Mouse (Mus musculus): Measurements from ENCODE around the gene Numb. TPM values are rescaled to one million over a fixed set of nuclear protein-coding genes. Genes with fewer than 3 reads are reported as not detected.
A peak's percentile ranks its signal among the peaks of the same experiment; 100 is the strongest.
"Not testable (repeated sequence)": the region's sequence is repeated elsewhere in the genome, so short reads cannot be mapped to it uniquely, and the experiment has no call there.

Gene Numb
- total RNA-seq (2022) = 10 to 100 TPM; 42.0 to 62.1 (median 55.7) TPM

DNA sequence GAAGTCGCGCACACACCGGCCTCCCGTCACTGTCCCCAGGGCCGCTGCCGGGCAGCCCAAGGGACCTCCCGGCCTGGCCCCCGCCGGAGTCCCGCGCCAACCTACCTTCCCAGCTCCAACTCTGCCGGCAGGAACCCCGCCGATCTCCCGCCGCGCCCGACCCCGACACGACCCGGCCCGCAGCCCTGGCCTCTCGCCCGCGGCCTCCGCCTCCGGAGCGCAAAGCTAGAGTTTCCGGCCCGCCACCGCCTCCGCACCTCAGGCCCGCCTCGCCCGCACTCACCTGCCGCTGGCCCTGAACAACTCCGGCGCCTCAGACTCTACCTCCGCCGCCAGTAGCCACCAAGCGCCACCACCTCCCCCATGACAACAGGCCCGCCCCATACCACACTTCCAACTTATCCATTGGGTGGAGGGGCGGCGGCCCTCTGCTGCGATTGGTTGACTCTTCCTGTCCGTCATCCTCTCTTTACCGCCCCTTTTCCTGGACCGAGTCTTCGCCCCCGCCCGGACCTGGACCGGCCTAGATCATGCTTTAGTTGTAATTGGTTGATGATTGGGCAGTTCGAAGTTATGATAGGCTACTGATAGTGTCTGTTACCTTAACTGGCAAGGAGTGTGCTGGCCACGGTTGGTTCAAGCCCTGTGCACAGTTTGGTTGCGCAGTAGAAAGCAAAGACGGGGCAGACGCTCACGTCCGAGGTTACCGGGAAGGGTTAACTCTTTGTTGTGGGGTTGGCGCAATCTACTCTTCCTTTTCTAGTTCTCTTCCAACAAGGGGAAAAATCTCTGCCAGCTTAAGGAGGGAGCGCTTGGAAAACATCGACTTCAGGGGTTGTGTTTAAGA, at the start of gene Numb:
Gene Numb, minus strand, starts transcription at position 400 of the 847 bp plus-strand sequence.
- peak; percentile 99 for DNase-seq

DNA sequence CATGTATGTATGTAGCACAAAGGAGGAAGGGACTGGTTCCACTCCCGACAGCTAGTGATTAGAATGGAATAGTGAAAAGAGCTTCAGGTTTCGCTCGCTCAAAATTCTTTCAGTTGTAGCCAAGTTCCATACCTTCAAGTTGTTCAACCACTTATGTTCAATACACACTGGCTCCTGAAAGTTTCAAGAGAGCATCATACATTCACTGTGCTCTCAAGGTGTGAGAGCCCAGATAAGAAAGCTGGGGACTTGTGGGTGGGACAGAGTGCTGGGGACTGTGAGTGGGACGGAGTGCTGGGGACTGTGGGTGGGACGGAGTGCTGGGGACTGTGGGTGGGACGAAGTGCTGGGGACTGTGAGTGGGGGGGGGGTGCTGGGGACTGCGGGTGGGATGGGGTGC, 43.5 kb upstream of the Numb start:
- no peak for DNase-seq

DNA sequence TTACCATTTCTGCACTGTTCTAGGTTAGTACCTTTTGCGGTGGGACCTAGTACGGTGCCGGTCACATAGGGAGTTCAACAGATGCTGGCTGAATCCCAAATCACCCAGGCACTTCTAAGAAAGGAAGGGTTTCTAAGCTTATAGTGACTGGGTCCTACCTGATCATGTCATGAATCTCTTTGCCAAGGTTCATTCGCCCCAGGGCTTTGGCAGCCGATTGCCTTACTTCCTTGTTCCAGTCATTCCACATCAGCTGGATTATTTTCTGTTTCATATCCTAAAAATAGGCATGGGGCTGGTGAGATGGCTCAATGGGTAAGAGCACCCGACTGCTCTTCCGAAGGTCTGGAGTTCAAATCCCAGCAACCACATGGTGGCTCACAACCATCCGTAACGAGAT, 36.5 kb upstream of the Numb start:
- DNase-seq = no peak

DNA sequence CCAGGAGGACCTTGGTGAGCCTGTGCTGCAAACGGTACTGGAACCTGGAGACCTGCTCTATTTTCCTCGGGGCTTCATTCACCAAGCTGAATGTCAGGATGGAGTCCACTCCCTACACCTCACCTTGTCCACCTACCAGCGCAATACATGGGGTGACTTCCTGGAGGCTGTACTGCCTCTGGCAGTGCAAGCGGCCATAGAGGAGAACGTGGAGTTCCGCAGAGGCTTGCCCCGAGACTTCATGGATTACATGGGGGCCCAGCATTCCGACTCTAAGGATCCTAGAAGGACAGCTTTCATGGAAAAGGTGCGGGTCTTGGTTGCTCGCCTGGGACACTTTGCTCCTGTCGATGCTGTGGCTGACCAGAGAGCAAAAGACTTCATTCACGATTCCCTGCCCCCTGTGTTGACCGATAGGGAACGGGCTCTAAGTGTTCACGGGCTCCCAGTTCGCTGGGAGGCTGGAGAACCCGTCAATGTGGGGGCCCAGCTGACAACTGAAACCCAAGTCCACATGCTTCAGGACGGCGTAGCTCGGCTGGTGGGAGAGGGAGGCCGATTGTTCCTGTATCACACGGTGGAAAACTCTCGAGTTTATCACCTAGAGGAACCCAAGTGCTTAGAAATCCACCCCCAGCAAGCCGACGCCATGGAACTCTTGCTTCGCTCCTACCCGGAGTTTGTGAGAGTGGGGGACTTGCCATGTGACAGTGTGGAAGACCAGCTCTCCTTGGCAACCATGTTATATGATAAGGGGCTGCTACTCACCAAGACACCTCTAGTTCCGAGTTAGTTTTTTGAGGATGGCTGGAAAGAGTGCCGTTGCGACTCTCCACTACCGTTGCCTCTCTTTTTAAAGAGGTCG, 30.2 kb upstream of the Numb start:
- no peak for DNase-seq

DNA sequence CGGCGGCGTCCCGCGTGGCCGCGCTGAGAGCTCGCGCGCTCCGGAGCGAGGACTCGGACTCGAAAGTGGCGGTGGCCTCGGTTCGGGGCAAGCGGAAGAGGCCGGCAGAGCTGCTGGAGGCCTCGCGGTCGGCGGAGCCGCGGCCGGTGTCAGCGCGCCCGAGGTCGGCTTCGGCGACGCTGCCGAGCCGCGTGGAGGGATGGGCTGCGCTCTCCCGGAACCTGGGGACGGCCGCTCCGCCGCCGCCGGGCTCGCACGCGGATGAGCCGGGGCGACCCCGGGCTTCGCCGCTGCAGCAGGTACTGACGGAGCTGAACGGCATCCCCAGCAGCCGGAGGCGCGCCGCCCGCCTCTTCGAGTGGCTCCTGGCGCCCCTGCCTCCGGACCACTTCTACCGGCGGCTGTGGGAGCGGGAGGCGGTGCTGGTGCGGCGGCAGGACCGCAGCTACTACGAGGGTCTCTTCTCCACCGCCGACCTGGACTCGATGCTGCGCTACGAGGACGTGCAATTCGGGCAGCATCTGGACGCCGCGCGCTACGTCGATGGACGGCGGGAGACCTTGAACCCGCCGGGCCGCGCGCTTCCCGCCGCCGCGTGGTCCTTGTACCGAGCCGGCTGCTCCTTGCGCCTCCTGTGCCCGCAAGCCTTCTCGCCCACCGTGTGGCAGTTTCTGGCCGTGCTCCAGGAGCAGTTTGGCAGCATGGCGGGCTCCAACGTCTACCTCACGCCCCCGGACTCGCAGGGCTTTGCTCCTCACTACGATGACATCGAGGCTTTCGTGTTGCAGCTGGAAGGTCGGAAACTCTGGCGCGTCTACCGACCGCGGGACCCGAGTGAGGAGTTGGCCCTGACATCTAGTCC, 29.3 kb upstream of the Numb start:
- DNase-seq = no peak

DNA sequence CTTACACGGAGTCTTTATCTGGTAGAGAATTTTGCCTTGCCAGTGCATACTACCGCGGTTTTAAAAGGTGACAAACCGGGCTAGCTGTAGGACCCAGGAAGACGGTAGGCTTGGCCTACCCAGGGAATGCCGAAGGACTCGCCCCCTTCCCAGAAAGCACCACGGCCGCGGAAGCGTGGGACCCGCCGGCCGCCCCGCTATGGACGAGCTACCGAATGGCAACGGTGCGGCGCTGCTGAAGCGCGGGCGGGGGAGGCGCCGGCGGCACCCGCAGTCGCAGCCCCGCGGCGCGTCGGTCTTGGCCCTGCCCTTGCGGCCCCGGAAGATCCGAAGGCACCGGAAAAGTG, 28.7 kb upstream of the Numb start, which contains the start of gene Riox1:
Gene Riox1, plus strand, starts transcription at position 116 of the 347 bp plus-strand sequence.
- DNase-seq = peak; percentile 79

DNA sequence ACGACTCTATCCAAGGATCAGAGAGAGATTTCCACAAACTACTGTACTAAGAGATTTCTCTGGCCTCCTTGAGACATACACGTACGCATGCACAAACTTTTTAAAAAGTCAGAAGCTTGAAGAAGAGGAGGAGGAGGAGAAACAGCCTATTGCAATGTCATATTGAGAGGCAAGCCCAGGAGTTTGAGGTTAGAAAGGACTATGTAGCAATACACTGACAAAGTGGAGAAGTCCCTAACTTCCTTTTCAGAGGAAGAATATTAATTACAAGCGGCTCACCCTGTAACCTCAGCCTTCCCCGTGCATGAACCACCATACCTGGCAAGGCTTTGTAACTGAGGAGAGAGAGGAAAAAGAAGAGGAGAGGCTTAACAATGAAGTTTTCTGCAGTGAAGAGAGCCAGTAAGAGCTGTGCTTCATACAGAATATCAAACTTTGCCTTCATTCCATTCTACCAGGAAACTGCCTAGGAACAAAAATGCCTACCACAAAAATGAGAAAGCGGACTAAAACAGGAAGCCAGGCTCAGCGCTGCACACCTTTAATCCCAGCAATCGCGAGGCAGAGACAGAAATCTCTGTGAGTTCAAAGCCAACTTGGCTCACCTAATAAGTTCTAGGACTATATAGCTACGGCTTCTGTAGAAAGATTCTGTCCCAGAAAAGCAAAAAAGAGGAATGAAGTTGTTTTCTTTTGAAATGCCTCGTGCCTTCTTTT, 28.2 kb upstream of the Numb start:
- no peak for DNase-seq

DNA sequence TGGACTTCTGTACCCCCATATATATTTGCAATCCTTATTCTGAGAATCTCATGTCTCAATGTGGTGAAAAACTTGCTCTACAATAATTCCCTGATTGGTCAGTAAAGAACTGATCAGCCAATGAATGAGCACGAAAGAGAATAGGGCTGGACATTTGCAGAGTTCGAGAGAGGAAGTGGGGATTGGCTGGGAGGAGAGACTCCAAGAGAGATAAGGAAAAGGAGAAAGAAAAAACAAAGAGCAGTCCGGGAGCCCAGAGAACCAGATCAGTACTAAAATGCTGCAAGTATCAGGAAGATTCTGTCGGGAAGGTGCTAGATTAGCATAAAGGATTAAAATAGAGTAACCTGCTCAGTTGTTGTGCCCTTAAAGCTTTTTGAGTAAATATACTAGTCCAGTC, 27.3 kb upstream of the Numb start:
- DNase-seq = no peak

DNA sequence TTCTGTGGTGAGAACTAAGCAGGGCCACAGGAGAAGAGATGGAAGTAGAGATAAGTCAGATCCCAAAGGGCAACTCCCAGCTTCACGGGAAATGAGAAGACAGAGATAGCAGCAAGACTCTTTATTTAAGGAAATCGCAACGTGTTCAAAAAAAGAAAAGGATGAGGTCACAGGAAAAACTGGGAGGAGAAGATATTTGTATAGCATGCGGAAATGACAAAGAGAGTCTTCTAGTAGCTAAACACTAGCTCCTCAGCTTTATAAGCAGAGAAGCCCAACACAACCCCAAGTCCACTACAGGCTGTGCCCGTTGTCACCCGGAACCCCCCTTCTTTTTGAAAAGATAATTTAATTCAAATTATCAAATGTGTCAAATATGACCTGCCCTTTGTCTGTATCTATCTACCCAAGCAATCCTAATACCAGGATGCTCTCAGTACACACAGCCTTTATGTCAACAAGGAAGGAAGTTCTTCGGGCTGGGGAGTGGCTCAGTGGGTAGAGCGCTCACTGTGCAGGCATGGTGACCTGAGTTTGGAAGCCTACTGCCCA, 25.6 kb upstream of the Numb start:
- DNase-seq = no peak

DNA sequence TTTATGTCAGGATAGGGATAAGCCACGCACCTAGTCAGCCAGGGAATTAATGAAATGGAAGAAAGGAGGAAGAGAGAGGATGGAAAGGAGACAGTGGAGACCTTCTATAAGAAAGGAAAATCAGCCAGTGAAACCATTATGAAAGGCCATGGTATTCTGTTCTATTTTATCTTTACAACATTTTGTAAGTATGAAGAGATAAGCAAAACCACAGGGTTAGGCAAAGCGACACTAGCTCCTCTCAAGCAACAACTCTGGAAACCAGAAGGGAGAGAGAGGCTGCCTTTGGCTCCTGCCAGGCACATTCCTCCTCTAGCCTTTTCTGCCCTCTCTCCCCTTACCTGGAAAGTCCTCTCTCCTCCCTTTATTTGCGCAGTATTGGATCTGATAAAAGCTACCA, 20.2 kb upstream of the Numb start:
- no peak for DNase-seq

DNA sequence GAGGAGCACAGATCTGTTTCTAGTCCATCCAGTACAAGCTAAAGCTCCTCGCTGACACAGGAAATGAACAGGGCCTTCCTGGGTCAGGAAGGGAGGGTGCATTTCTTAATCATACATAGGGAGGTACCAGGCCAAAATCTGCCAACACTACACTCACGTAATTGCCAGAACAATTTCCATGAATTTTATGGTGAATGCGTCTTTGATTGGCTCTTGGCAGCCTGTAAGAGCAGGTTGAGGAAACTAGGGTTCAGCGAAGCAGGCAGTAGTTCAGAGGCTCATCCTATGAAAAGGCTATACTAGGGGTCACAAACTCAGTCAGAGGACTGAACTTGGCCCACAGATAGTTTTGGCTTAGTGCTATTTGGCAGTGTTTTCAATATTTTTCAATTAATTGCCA, 18.3 kb upstream of the Numb start:
- no peak for DNase-seq

DNA sequence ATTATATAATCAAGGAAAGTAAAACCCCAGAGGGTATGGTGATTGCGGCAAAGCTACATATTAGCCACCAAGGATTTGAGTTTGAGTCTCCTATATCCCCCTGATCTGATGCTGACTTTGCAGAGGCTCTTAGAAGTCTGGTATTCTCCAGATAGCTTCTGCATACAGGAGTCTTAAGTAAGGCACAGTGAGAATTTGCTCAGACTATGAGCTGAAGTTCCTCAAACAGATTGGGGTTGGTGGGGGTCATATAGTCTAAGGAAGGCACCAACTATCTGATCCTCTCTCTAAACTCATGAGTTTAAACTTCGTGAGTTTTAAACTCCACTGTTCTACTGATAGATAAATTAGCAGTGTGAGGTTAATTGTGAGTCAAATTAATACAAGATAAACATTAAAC, 17.6 kb upstream of the Numb start:
- no peak for DNase-seq

DNA sequence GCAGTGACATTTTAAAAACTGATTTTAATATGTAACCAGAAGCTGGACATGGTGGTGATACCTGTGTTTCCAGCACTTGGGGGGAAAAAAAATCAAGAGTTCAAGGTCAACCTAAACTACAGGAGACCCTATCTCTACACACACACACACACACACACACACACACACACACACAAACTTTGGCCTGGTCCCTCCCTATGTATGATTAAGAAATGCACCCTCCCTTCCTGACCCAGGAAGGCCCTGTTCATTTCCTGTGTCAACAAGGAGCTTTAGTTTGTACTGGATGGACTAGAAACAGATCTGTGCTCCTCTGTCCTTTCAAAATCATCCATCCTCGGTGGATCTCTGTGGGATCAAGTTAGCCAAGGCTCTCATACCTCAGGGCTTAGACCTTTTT, 16.9 kb upstream of the Numb start:
- not testable (repeated sequence) for DNase-seq

DNA sequence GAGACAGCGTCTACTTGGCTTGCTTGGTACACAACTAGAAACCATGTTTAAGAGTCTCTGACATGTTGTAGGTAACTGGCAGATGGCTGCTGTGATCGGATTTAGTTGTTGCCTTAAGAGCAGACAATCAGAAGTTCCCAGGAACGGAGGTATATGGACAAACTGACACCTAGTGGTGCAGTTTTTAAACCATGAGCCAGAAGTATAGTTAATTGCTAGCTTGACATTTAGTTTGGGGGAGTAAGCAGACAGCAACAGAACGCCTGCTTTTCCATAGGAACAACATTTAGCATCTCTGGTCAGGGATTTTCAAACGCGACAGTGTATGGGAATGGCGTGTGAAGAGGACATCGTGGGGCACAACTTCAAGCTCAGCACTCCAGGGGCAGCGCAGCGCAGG, 15.9 kb upstream of the Numb start:
- no peak for DNase-seq

DNA sequence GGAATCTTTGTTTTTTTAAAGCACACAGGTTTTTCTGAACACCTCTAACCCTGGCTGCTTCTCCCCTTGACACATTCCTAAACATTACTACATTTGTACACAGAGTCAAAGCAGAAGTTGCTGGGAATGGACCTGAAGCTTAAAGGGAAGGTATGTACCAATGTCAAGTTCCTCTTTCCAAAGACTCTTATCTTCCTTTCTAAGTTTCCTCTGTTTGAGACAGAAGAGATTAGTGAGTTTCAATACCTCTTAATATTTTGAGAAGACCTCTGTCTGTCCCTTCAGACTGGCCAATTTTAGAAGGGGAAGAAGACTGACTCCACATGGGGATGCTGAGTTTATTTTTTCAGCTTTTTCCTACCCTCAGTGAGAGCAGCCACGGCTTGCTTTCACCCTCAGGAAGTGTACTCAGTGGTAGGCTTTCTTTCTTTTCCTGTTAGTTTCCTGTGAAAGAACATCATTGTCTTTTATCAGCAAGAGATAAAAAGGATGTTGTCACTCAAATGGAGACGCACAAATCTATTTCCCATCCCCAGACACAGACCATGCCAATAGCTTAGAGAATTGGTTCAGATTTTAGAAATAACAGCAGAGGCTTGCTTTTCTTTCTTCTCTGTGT, 7.6 kb upstream of the Numb start:
- no peak for DNase-seq

DNA sequence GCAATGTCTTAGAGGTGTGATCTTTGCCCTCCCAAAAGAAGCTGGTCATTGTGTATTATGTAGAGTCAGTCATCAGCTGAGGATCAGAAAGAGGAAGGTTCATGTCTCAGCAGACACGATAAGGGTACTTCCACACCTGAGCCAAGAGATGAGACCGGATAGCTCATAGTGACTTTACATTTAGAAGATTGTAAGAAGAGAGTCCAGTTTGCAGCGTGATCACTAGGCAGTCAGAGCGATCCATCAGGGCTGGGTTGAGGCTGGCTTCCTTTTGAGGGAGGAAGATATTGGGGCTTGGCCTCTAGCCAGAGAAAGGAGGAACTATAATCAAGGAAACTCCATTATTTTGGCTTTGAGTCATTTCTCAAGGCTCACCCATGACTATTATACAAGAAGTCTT, 6.0 kb upstream of the Numb start:
- no peak for DNase-seq

DNA sequence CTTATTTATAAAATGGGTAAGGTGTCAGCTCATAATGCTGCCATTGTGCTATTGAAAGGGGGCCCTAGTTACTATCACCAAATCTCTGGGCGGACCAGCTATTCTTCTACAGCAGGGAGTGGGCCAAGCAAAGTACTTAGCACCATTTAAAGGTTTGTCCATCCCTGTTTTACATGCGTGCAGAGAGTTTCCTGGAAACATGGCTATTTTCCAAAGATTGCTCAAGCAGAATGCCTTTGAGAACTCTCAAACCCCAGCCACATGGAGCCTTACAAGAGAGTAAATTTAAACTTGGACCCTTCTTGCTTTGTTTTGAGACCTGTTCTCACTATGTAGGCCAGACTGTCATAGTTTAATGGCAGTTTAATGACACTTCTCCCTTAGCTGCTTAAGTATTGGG, 4.3 kb upstream of the Numb start:
- DNase-seq = no peak

DNA sequence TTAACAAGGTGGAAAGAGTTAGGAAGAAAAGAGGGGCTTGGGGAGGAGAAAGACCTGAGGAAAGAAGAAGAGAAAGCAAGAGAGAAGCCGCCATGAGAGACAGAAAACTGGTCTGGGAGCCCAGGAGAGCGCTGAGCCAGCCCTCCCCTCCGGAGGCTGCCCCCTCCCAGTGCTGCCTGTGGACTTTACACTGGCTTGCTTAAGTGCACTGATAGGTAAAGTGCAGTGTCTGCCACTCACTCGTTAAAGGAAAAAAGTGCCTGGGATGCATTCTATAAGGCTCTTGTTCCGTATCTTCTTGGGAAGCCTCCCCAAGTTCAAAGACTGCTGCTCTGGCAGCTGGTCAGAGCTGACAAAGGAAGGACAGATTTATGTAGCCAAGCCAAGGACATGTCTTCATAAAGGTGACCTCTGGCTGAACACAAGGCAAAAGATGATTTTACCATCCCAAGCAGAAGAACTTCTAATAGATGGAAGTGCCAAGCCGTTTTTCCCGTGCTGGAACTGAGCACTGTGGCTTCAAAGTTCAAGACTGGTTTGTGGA, 3.5 kb upstream of the Numb start:
- no peak for DNase-seq

DNA sequence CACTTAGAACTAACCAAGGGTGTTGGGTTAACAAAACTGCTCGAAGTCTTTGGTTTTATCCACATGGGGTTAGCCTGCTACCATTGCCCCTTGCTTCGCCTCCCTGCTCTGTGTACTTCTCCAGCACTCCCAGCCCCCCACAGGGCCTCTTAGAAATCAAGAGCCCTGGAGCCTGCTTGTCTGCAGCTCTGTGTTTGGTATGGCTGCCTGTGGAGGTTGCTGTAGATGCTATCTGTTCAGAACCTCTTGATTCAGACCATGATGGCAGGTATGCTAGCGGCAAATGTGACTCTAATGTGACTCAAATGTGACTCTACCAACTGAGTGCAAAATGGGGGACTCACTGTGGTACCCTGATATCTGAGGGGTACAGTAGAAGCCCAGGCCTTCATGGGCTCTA, 2.6 kb upstream of the Numb start:
- DNase-seq = no peak

DNA sequence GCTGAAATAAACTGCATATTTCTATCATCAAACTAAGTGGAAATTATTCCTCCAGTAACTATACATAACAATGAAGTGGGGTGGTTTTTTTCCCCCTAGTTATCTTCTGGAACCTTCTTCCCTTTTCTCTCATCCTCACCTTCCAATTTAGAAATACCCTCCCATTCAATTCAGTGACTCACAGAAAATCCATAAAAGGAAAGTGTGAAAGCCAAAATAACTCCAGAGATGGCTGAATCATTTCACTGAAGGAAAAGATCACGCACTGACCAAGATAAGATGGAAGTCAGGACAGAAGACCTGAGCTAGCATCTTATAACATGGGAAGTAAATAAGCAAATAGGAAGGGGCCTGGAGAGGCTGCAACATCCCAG, 1.7 kb upstream of the Numb start:
- no peak for DNase-seq
